Mouse (Mus musculus): ENCODE measurements at regions not wholly inside any gene's neighbourhood (a gene's known extent, or its start where the extent isn't known, plus 50 kb on each side); places are given as distances from the start of the nearest gene placed in this dataset.

- in situ Hi-C loops (cut with MboI; ENCODE audit: low pct_ligation_motif_present, low pct_unique_long_range_greater_than_20kb, low sequenced_read_pairs), result loop anchor here (10.0 to 25.0 kb wide), 3 partner anchors 294 to 451 kb away; no protein-coding TSS in a partner anchor
- H3K4me2 ChIP-seq (ENCODE audit: insufficient read depth, low read depth, poor library complexity, severe bottlenecking), result no peak overlapping the region
- no peak overlapping the region for H3K27ac ChIP-seq (ENCODE audit: insufficient read depth, low read depth)
Observed at GRCm38 (mm10) chr1:160855926-160856620, 50.1 kb upstream of the Rc3h1 start.

More at GRCm38 (mm10) chr1:160855926-160856620, 50.1 kb upstream of the Rc3h1 start:
- no peaks in the 10 kb centered on the region for H3K4me1 ChIP-seq (ENCODE audit: control insufficient read depth in 1 of 2, insufficient read depth in 2 of 2)
- TF ChIP-seq MXI1 (IDR thresholded peaks at IDR 0.05; ENCODE audit: low read depth, low read length), result no peak
- no peak for TF ChIP-seq MAX (IDR thresholded peaks at IDR 0.05; ENCODE audit: low read length)
- no peak for TF ChIP-seq POLR2A (IDR thresholded peaks at IDR 0.05; ENCODE audit: low read depth, low read length)
- H3K36me3 ChIP-seq (replicated peaks in 1 of 2; ENCODE audit: control insufficient read depth in 1 of 2, insufficient read depth in 1 of 2, low read length in 1 of 2), result no peaks in the 10 kb centered on the region
- no peaks in the 10 kb centered on the region for H3K79me2 ChIP-seq (replicated peaks; ENCODE audit: control insufficient read depth, extremely low read depth, insufficient read depth, poor library complexity, severe bottlenecking)
- no peak overlapping the region for H3K9ac ChIP-seq (ENCODE audit: insufficient read depth, low read depth)
- no peak for DNase-seq (ENCODE audit: extremely low read depth)
- dilution Hi-C loops (cut with MboI; ENCODE audit: extremely low pct_ligation_motif_present, extremely low pct_unique_long_range_greater_than_20kb, low sequenced_read_pairs), result no loop called here
- H3K27me3 ChIP-seq (replicated peaks), result no peaks in the 10 kb centered on the region
- H3K4me3 ChIP-seq (replicated peaks in 1 of 3; ENCODE audit: low read depth in 2 of 3, low read length in 2 of 3, poor library complexity in 1 of 3), result no peak overlapping the region
- no peaks in the 10 kb centered on the region for H3K9me3 ChIP-seq (replicated peaks; ENCODE audit: low read length)

Measured in CH12.LX (cell line).